Mouse (Mus musculus) 3134 (cell line): Measurements from ENCODE around the gene Aebp1.
A peak's percentile ranks its signal among the peaks of the same experiment; 100 is the strongest.
"Not testable (repeated sequence)": the region's sequence is repeated elsewhere in the genome, so short reads cannot be mapped to it uniquely, and the experiment has no call there.

Experiments
- DNase-seq: peaks from one replicate; pipeline ENCODE4 v3.0.0-alpha.2; 2011; ENCODE audit warnings: low spot score; ENCODE audit not compliant: insufficient read length; ENCODE audit errors: extremely low read depth

Gene Aebp1

DNA sequence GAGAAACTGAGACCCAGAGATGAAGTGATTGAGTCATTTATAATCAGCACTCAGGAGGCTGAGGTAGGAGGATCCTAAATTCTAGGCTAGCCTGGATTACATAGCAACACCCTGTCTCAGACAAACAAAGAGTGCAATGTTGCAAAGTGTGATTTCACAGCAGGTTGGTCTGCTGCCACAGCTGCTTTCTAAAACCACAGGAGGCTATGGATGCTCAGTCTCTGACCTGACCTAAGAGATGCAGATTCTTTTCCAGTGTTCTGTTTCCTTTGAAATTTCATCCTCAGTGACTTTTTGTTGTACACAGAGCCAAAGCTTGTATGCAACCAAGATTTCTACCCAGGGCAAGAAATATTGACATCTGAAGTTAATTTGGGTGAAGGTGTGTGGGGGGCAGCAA lies 6.3 kb upstream of the Aebp1 start:
- no peak for DNase-seq

DNA sequence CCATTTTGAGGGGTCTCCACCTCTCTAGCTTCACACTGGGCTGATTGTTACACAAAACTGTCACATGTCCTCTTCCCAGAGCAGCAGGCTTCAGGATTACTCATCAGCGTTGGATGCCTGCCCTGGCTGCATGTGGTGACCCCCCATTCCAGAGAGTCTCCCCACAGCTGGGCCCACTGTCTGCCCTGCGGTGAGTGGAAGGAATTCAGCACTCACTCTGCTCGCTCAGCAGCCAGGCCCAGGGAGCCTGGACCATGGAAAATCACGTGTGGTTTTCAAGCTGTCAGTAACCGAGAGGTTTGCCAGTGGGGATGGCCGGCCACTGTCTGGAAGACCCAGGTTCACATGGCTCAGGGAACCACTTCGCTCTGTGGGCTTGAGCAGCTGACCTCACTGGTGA lies 5.8 kb upstream of the Aebp1 start:
- DNase-seq = peak; percentile 92

DNA sequence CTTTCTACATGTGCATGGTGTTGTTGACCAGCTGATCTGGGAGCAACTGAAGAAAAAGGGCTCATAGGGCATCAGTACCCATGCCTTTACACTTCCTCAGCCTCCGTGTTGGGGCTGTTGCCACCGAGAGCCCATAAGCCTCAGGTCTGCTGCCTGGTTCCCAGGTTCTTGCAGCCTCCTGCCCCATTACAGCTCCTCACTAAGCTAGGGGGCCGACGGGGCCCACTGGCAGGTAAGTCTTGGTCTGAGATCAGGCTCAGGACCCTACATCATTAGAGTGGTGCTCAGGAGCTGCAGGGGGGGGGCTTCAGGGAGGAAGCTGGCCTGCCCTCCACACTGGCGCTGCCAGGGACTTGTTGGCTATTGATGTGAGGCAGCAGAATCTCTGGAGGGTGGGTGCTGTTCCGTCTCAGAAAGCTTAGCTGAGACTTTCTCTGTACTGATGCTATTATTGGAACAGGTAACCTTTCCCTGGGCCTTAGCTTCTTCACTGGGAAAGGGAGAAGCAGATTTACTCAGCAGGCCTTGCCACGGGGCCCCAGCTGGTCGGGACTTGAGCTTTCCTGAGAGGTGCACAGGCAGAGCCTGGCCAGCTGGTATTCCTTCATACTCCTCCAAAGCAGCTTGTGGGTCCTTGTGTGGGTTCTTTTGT lies 5.1 kb upstream of the Aebp1 start:
- DNase-seq = no peak

DNA sequence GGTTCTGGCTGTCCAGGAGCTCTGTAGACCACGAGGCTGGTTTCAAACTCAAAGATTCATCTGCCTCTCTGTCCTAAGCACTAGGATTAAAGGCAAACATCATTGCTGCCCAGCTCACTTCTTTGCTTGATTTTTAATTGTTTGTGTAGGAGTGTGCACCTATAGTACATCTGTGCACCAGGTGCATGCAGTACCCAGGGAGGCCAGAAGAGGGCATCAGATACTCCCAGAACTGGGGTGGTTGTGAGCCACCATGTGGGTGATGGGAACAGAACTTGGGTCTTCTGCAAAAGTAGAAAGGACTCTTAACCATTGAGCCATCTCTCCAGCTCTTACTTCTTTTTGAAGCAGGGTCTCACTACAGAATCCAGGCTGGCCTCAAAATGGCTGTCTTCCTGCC lies 3.0 kb upstream of the Aebp1 start:
- no peak for DNase-seq

DNA sequence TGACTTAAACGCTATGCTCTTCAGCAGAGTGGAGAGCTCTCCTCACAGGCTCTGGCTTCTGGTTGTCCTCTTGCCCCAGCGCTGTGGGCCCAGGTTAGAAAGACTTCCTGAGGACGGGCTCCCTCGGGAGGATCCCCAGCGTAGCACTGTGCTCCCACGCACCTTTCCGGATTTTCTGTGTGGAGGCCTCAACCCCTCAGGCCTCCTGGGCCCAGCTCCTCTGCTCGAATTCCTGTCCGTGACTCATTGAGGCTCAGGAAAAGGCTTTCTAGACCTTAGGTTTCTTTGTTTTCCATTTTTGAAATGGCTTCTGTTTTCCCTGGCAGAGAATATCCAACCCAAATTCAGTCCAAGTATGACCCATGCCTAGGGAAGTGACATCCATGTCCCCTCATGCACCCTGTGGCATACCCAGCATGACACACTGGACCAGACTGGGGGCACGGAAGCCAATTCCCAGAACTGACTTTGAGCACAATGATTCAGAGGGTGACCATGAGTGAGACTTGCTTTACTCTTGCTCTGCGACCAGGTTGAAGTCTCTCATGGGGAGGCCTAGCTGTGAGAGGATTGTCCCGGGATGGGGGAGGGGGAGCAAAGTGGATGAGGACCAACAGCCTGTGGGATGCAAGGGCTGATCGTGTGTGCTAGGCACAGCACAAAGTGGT lies 1.7 kb upstream of the Aebp1 start:
- peak; percentile 81 for DNase-seq

DNA sequence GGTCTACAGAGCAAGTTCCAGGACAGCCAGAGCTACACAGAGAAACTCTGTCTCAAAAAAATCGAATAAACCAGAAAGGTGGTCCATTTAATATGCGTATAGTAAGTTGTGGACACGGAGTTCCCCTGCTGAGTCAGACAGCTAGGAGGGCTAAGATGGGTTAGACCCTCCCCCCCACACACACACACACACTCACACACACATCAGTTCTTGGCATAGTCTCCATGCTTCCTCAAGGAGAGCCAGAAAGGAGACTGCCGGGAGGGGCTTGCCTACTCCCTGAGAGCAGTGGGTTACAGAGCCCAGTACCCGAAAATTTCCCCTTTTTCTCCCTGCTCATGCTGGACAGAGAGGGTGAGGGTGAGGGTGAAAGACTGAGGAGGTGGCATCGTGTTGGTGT lies 1.1 kb upstream of the Aebp1 start:
- peak; percentile 65 for DNase-seq

DNA sequence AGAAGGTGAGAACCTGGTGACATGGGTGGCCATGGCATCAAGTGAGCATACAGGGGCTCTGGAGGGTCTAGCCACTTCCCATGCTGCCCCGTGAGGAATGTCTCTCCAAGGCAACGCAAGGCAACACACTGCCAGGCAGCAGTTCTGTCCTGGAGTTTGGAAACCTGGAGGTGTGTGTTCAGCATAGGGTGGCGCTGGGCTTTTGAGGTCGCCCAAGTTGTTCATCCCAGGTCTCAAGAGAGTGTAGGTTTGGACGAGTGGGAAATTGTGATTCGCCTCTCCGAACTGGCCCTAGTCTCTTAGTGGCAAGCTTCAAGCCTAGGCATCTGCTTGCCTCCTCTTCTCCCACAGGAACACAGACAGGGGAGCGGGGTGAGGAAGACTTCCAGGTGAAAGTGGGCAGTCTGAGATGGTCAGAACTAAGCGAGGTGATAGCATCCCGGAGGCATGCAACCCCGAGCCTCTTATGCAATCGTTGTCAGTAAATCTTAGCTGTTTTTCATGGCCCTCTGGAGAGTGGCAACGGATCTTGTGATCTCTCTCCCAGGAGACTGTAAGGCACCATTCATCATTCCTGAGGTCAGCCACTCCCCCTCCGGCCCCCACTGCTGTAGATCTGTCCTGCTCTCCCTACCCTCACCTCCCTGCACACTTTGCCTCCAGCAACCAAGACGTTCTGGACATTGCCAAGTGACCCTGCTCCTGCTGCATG lies 803 bp downstream of the Aebp1 start:
- DNase-seq = peak; percentile 79

DNA sequence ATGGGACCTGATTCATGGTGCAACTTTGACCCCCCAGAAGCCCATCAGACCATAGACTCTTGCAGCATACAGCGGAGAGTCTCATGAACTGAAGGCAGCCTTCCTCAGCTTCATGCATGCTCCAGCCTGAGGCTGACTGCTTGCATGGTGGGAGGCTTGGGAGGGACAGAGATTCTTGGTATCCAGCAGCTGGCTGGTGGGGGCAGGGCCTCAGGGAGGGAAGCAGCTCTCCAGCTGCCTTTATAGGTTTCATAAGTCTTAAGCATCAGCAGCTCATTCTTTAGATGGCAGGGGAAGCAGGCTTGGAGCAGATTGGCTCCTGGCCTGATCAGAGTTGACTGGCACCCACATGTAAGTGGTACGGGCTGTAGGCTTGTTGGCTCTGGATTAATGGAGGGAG lies 5.4 kb downstream of the Aebp1 start:
- DNase-seq = no peak

DNA sequence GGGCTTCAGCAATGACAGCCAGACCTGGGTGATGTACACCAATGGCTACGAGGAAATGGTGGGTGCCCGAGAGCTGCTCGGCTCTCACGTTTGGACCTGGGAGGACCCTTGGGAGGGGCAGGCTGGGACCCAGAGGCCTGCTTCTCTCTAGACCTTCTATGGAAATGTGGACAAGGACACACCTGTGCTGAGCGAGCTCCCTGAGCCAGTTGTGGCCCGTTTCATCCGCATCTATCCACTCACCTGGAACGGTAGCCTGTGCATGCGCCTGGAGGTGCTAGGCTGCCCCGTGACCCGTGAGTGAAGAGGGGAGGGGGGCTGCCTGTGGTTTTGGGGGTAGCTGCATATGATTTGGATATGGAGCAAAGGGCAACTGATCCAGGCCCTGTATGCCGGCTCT lies 6.6 kb downstream of the Aebp1 start:
- DNase-seq = no peak

DNA sequence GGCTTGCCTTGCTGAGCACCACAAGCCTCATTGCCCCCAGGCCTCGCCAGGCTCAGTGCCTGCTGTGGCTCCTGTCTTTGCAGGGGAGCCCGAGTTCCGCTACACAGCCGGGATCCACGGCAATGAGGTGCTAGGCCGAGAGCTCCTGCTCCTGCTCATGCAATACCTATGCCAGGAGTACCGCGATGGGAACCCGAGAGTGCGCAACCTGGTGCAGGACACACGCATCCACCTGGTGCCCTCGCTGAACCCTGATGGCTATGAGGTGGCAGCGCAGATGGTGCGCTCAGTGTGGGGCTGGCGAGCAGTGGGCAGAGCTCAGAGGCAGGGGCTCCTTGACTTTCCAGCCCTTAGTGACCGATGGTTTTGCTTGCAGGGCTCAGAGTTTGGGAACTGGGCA lies 7.6 kb downstream of the Aebp1 start:
- no peak for DNase-seq

DNA sequence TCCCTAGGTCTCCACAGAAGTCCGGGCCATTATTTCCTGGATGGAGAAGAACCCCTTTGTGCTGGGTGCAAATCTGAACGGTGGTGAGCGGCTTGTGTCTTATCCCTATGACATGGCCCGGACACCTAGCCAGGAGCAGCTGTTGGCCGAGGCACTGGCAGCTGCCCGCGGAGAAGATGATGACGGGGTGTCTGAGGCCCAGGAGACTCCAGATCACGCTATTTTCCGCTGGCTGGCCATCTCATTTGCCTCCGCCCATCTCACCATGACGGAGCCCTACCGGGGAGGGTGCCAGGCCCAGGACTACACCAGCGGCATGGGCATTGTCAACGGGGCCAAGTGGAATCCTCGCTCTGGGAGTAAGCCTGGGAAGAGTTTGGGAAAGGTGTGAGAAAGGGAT lies 8.3 kb downstream of the Aebp1 start:
- no peak for DNase-seq

DNA sequence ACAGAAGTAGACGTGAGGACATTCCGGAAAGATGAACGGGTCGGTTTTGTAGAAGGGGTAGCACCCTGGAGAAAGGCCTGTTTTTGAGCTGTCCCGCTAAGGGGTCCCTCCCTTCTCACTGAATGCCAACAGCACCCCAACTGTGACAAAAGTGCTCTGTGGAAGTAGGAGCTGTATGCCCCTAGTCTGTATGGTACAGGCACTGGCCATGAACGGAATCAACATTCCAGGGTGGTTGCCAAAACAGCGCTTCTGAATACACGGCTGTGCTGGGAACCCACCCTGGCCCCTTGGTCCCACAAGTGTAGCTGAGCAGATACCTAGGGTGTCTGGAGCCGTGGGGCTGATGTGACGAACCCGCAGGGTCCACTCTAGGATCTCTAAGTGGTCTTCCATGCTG lies 11.0 kb downstream of the Aebp1 start:
- no peak for DNase-seq

DNA sequence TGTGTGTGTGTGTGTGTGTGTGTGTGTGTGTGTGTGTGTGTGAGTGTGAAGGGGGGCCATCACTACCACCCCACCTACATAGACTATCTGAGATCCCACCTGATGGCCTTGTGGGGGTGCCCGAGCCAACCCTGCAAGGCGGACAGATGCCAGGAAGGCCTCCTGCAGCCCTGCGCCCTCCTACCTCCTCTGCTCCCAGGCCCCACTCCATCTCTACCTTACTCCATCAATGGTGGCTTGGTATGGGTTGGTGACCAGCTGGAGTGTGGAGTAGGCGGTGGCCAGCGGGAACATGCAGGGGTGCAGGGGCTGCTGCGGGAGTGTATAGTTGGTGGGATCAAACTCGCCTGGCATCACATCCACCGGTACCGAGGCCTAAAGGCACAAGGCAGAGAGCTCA lies 11.4 kb downstream of the Aebp1 start:
- no peak for DNase-seq

DNA sequence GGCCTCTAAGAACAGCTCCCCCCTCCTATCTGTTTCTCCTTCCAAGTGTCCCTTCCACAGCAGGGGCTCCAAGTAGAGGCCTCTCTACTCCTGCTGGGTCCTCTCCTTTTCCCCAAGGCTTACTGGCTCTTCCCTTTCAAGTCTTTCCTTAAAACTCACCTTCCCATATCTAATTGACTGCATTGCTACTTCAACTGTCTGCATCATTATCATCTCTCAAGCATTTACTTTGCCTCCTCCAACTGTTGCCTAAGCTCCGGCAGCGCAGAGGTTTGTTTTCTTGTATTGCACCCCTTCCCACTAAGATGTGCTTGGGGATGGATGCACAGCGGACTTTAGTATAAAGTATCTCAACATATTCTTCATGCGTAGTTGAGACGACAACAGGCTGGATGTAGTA lies 15.7 kb downstream of the Aebp1 start:
- no peak for DNase-seq

DNA sequence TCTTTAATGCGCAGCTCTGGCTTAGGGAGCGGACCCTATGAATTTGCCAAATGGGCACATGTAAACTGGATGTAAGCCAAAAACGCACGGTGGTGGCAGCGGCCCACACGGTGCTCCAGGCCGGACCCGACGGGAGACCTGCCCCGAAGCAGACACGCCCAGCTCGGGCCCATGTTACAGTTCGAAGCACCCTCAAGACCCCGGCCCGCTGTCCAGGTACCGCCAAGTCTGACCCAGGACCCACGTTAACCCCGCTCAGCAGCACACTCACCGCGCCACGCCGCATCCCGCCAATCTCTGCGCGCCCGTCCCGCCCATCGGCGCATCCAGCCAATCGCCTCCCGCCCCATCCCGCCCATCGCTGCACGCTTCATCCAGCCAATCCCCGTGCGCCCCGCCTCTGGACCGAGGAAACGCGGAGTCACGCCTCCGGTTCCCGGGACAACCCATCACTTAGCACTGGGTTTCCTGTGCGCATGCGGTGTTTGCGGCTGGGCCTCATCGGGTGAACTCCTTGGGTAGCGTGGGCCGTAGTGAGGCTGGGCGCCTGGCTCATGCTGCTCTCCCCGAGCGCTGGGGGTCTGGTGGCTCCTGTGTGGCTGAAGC lies 16.3 kb downstream of the Aebp1 start, which contains the start of gene Pold2:
Gene Pold2 (minus strand): TSS at position 372 of the 606 bp plus-strand sequence.
- DNase-seq = peak; percentile 98

DNA sequence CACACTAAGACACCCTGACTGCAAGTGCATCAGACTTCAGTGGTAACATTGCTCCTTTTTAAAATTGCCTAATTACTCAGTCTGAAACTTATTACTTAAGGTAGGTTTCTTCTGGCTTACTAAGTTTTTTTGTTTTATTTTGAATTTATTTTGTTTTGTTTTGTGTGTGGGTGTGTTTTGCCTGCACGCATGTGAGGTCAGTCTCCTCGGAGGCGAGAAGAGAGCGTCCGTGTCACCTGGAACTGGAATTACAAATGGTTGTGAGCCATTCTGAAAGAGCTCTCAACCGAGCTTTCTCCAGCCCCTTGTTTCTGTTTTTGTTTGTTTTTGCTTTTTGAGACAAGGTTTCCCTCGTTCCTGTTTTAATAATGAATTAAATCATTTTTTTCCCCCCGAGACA lies 16.9 kb downstream of the Aebp1 start:
- no peak for DNase-seq

DNA sequence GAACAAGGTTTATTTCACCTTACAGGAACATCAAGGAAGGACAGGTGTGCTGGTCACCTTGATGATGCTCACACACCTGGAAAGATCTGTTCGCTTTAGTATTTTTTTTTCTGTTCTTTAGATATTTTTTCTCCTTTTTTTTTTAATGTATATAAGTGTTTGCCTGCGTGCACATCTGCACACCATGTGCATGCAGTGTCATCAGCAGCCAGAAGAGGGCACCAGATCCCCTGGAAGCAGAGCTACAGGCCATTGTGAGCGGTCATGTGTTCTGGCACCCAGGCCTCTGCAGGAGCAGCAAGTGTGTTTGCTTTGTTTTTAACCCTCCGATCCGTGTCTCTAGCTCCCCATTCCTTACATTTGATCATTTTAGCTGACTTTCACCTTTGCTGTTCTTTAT lies 18.2 kb downstream of the Aebp1 start:
- DNase-seq = no peak

DNA sequence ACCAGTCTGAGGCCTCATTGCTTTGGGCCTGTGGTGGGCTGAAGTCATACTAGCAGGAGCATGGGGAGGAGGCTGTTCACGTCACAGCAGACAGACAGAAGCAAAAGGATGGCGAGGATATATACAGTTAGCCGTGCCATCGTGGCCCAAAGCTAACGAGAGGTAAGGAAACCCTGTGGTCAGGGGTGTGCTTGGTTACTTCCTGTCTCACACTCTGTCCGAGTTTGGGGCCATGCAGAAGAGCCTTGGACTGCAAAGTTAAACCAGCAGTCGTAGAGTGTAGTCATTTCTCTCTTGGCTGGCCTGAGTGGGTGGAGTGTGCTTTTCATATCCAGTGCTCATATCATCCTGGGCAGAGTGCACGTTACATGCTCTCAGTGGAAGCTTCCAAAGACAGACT lies 20.8 kb downstream of the Aebp1 start:
- DNase-seq = no peak

DNA sequence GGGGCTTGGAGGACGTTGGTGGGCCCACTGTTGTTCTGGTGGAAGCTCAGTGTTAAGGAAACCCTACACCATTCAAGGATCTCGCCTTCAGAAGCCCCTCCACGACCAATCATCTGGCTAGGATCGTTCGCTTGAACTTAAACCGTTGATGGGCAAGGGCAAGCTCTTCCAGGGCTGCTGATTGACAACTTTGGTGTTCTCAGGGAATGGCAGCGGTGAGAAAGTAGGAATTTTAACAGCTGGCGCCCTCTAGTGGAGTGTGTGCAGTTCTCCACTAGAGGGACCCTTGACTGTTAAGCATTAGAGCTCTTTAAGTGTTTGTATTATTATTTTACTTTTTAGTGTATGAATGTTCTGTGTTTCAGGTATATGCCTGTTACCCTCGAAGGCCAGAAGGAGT lies 24.4 kb downstream of the Aebp1 start:
- no peak for DNase-seq

DNA sequence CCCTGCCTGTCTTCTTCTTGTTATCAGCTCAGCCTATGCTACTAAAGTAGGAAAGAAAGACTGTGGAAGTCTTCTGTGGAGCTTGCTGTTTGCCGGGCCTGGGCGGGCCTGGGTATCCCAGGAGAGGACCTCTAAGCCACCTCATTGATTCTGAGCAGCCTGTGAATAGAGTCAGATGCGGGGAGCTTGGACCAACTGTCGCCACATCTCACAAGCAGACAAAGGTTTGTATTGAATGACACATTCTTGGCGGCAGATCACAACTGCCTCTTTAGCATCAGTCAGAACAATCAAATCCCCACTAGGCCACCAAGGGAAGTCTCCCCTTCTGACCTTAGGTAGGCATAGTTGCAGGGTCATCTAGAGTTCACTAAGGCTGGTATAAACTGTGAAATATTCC lies 25.5 kb downstream of the Aebp1 start:
- DNase-seq = no peak

DNA sequence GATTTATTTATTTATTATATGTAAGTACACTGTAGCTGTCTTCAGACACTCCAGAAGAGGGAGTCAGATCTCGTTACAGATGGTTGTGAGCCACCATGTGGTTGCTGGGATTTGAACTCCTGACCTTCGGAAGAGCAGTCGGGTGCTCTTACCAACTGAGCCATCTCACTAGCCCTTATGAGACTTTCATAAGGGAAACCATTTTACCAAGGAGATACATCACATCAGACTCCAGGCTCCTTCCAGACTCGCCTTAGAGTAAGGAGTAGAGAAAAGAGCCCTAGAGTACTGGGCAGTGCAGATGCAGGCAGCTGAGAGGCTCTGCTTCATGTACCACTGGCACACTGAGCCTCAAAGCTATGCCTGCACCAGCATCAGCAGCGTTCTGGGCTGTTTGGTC lies 26.8 kb downstream of the Aebp1 start:
- not testable (repeated sequence) for DNase-seq

DNA sequence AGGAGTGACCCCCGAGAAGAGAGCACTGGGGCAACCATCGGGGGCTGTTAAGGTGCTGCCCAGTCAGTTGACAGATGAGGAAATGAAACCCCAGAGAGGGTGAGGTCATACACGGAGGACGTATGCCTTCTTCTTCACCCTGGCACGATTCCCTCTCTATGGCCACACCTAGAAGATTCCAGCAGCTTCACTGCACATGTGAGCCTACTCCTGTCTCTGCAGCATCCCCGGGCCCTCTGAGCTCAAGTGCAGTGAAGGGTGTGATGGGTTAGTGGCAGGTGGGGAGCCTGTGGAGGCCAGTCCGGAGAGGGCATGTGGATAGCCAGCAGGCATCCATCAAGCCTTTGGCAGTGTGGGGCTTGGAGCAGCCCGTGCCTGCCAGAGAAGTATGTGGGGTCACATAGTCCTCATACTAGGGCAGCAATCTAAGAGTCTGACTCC lies 30.4 kb downstream of the Aebp1 start:
- no peak for DNase-seq
